Mouse (Mus musculus): ENCODE measurements around the gene Raph1.
"Not testable (repeated sequence)": the region's sequence is repeated elsewhere in the genome, so short reads cannot be mapped to it uniquely, and the experiment has no call there.

Gene Raph1

DNA sequence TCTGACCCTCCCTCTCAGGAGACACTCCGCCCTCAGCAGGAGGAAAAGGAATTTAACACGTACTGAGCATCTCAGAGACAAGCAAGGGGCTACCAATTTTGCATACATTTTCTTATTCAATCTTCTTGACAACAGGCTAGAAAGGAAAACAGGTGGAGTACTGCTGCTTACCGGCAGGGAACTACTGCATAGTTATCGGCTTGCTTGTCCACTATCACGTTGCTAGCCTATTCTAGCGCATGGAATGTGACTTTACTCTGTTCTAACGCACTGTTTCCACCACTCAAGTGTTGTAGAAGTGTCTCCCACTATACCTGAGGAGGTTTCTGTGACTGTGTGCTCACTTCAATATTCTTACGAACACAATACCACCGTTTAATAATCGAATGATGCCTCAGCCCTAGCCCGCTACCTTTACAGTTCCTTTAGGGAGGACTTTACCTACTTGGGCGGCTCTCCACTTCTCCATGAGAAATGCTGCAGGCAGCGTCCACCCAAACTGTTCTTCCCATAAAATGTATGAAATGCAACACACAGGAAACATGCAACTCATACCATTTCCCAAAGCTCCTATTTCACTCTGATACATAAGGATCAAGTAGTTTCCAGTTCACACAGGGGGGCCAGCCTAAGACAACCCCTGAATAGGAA is 1.5 kb downstream of the Raph1 start:
- in situ Hi-C loops (cut with MboI): no loop called here

DNA sequence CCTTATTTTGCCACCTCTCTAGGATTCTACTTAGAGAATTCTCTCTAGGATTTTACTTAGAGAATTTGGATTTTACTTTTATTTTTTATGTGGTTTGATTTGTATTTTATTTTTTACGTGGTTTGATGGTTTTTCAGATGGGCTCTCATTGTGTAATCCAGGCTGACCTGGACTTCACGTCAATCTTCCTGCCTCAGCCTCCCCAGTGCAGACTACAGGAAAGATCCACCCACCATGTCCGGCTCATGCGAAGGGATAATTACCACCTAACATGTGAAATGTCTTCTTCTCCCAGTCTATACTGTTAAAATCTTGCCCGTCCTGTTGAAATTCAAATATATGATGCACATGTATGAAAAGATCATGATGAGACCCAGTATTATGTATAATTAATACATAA is 2.2 kb downstream of the Raph1 start:
- in situ Hi-C loops (cut with MboI): no loop called here

DNA sequence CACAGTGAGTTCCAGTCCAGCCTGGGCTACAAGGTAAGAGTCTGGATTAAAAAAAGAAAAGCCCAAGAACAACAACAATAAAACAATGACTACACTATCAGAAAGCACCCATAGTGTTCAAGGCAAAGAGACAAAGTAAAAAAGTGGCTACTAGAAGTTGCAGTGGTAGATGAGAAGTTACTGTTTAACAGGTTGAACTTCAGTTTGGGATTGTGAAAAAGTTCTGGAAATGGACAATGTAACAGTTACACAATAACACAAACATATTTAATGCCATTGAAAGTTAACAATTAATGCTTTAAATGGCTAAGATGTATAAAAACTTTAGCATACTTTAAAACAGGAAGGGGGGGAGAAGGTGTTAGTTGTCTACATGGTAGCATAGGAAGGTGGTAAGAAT is 3.9 kb downstream of the Raph1 start:
- in situ Hi-C loops (cut with MboI): no loop called here

DNA sequence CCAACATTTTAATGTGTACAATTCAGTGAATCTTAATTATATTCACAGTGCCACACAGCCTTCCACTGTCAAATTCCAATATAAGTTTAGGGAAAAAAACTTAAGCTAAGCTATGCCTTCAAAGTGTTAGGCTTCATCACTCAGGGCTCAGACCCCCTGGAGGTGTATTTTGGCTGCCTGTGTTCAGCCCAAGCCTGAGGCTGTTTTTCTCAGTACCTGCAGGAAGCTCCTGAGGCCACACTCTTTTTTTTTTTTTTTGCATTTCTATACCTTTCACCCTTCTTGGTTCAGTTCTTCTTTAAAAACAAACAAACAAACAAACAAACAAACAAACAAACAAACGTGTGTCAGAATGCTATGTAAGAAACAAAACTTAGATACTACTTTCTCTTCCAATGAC is 23.2 kb downstream of the Raph1 start:
- in situ Hi-C loops (cut with MboI): no loop called here

DNA sequence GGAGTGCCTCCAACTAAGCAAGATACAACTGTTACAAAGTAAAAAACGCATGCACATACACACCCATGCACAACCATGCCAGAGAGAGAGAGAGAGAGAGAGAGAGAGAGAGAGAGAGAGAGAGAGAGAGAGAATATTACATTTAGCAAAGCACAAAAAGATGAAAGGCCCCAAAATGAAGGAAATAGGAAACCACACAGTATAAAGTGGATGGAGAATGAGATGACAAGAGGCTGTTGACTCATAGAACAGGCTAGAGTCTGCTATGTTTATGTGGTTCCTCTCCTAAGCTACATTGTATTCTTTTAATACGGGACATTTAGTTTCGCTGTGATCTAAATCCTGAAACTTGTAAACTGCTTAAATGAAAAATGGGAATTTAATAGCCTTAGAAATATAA is 27.6 kb downstream of the Raph1 start:
- in situ Hi-C loops (cut with MboI): no loop called here

DNA sequence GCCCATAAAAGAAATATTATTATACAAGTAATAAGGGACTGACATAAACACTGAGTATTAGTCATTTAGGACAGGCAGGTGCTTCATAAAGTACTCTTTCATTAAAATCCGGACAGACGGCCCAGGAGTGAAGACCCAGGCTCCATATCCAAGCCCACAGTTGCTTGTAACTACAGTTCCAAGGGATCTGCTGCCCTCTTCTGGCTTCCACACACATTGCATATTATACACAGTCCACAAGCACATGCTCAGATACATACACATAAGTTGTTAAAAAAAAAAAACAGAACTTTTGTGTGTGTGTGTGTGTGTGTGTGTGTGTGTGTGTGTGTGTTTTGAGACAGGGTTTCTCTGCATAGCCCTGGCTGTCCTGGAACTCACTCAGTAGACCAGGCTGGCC is 32.0 kb downstream of the Raph1 start:
- in situ Hi-C loops (cut with MboI): no loop called here

DNA sequence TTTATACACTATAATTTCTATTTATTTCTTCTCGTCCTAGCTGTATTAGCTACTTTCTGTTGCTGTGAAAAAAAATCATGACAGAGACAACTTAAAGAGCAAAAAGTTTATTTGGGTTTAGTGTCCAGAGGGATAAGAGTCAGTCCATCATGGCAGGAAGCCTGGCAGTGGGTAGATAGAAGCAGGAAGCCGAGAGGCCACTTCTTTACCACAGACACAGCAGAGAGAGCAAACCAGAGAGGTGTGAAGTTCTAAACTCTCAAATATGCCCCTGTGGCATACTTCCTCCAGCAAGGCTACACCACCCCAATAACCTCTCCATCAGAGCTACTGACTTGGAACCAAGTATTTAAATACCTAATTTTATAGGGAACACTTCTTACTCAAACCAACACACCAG is 36.3 kb downstream of the Raph1 start:
- in situ Hi-C loops (cut with MboI): no loop called here

DNA sequence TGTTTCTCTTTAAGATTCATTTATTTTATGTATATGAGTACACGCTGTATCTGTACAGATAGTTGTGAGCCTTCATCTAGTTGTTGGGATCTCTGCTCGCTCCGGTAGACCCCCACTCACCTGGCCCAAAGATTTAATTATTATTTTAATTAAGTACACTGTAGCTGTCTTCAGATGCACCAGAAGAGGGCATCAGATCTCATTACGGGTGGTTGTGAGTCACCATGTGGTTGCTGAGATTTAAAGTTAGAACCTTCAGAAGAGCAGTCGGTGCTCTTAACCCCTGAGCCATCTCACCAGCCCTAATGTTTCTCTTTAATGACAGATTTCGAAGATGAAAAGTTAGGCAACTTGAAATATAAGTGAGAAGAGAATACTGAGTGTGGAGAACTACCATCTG is 36.8 kb downstream of the Raph1 start:
- in situ Hi-C loops (cut with MboI): no loop called here

DNA sequence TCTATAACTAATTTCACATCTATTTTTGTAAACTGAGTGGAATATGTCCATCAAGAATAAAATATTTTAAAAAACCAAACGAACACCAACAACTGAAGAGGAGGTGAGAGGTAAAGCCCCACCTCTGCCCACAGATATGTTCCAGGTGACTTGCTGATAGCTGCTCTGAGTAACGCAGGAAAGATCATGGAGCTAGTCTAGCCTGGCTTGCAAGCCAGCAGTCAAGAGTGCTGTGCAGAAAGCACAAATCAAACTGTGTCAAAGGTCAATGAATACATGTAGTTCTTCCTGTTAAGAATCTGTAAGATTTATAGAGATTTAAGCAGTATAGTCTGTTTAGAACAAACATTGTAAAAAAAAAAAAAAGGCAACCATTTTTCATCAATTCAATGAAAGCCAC is 56.3 kb downstream of the Raph1 start:
- in situ Hi-C loops (cut with MboI): no loop called here

DNA sequence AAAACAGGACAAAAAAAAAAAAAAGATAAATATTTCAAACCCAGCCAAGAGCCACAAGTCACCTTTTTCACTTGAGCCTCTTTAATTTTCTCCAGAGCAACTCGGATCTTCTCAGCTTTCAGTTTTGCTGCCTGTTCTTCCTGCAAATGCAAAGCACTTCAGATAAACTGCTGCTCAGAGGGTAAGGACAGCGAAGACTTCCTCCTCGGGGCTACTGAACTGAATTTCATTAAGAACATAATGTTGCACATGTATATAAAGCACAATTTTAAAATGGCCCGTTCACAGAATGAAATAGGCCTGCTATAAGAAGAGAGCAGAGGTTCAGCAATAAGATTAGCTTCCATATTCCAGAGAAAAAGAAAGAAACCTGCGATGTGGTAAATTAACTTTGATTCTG is 63.4 kb downstream of the Raph1 start:
- in situ Hi-C loops (cut with MboI): no loop called here

DNA sequence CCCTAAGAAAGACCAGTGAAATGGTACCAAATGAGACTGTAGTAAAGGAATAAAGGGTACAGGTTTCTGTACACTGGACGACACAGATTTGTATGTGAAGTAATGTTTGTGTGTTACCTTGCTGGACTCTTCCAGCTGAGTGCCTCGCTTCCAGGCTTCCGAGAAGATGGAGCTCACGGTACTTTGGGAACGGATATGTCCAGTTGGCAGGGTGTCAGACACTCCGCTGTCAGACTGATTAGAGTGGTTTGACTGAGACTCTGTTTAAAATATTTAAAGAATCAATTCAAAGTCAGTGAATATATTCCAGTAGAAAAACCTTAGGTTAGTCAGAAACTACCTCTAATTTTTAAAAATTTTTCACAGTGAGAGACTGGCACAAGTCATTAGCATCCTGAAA is 73.5 kb downstream of the Raph1 start:
- in situ Hi-C loops (cut with MboI): no loop called here

DNA sequence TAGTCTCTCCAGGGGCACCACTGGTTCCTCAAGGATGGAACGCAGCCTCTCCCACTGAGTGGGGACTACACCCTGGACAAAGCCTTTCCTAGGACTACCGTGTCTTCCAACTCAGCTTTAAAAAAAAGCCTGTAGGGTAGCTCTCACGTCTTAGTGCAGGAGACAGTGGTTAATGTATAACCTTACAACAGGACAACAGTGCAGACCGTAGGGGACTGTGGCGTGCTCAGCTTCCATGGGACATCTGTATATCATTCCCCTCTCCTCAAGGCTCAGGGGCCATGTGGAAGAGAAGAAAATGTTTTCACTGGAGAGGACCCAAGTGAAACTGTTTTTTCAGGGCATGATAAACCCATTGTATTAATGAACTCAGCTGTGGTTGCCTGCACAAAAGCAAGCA is 74.5 kb downstream of the Raph1 start:
- in situ Hi-C loops (cut with MboI): no loop called here

DNA sequence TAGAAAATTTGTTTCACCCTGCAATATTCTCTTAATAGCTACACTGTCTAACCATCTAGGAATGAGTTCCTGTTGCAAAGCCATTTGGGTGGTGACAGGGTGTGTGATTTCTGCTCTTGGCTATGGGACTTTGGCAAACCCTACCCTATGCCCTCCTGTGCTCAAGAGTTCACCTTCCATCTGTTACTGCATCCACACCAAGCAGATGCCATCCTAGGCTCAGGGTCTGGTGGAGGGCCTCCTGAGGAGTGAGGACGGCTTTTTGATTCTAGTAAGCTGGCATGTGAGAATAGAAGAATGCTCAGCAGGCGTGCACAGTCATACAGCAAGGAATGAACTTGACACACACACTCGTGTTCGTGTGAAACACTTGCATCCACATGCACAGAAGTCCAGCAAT is 76.4 kb downstream of the Raph1 start:
- in situ Hi-C loops (cut with MboI): no loop called here

DNA sequence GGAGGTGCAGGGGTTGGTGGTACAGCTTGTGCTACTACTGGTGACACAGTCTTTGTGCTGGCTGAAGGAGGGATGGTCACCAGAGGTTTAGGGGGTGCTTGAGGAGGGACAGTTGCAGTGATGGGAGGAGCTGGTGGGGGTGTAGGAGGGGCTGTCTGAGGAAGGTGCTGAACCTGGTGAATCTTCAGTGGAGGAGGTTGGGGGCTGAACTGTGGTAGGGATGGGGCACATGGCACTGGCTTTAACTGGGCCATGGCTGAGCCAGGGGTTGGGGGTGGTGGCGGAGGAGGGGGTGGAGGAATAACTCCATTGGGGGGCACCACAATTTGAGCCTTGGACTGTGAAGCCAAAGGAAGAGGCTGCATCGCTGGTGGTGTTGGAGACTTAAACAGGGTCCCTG is 77.2 kb downstream of the Raph1 start:
- in situ Hi-C loops (cut with MboI): no loop called here

DNA sequence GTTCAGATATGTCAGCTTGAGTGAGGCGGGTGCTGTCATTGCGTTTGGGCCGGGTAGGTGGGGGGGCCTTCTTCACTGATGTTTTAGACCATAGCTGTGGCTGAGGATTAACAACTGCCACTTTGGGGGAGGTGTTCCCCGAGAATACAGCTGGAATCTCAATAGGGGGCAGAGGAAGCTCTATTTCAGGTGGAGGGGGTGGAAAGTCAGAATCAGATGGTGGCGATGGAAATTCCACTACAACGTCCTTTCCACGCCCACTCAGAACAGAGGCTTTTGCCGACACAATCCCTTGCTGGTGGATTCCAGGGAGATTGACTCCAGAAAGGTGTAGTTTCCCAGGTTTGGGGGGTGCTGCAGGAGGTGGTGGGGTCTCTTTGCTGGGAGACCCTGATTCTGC is 78.3 kb downstream of the Raph1 start:
- in situ Hi-C loops (cut with MboI): no loop called here

DNA sequence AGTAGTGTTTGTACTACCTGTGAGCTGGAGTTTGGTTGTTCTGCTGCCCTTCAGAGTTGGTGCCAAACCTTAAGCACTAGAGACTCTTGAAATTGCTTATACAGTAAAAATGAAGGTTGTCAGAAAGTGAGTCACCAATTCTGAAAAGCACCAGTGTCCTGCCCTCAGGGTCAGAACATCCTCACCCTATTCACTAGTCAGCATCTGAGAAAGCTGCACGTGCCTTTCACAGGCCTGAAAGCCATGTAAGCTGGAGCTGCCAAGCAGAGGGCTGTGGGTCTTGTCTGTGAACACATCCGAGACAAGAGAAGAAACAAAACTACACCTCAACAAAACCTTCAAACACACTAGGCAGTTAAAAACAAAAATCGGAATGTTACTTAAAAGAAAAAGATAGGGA is 81.3 kb downstream of the Raph1 start:
- in situ Hi-C loops (cut with MboI): no loop called here

DNA sequence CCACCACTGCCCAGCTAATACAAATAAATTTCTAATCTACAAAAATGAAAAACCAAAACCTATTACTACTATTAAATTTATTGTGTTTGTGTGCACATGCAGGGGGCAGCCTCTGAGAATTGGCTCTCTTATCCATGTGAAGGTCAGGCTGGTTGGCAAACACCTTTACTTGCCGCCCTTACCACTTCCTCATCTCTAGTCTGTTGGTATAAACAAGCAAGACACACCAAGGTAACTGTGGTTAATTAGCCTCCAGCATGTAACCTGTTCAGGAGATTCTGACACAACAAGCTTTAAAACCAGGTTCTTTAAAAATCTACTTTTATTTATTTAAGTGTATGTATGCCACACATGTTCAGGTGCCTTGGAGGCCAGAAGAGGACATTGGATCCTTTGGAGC is 84.0 kb downstream of the Raph1 start:
- in situ Hi-C loops (cut with MboI): no loop called here

DNA sequence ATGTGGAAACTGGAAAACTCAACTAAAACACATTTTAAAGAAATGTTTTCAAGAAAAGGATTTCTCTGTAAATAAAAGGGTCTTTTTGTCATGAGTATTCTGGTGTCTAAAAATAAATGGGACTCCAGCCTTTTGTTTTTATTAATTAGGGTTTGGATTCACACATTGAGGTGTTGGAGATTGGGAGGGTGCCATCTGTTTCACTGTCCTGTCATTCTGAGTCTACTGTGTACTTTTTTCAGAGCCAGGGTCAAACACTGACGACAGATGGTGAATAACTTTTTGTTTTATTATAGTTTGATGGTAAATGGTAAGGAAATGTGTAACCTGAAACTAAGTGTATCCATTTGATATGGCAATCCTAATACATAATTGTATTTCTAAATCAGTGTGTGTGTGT is 85.3 kb downstream of the Raph1 start:
- in situ Hi-C loops (cut with MboI): no loop called here

DNA sequence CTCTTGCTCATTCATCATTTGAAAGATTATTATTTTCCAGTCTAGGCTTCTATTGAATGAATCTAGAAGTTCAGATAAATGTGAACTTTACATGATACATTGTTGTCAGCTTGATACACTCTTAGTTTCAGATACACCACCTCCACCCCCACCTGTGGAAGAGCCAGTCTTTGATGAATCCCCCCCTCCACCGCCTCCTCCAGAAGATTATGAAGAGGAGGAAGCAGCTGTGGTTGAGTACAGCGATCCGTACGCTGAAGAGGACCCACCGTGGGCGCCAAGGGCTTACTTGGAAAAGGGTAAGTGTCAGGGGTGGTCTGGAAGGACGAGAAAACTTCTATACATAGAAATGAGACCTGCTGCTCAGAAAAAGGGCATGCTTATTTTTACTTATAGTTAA is 96.4 kb downstream of the Raph1 start:
- in situ Hi-C loops (cut with MboI): no loop called here

DNA sequence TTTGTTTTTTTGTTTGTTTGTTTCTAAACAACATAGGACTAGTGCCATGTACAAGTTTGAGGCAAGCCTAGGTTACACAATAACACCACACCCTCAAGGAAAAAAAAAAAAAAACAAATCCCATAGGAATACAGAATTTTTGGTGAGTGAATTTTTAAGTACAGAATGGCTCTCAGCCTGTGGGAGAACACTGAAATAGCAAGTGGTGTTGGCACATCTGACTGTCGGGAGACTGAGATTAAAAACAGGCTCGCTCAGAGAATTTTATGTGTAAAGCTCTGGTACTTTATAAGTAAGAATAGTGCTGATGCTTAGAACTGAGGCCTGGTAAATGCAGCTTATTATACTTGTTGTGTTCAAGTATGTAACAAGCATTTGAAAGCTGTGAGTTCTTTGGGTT is 97.4 kb downstream of the Raph1 start:
- in situ Hi-C loops (cut with MboI): no loop called here

DNA sequence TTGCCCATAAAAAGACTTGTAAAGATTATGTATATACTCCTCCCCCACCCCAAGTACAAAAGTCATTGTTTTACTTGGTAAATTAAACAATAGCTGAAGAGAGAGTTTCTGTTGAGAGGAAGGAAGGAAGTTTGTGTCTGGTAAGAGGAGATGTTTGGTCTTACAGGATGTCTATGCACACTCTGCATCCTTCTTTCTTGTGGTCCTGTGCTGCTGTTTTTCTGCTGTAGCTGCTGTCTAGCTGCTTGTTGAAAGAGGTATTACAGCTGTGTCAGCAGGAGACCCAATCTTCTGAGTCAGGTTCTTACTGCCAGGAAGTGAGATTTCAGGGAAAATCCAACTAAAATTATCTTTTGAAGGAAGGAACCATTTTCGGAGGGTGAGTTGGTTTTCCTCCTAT is 106.3 kb downstream of the Raph1 start:
- in situ Hi-C loops (cut with MboI): no loop called here

DNA sequence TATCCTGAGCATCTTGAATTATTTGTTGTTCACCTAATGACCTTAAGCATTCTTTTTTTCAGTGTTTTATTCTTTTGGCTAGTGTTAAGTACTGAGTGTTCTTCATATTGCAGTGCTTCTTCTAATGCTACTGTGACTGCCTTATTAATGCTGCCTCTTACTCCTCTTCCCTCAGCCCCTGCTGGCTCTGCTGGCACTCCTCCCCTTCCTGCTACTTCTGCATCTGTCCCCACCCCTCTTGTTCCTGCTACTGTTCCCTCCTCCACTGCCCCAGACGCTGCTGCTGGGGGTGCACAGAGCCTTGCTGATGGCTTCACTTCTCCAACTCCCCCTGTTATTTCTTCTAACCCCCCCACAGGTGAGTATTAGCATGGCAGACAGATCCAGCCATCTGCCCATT is 117.0 kb downstream of the Raph1 start:
- in situ Hi-C loops (cut with MboI): no loop called here

DNA sequence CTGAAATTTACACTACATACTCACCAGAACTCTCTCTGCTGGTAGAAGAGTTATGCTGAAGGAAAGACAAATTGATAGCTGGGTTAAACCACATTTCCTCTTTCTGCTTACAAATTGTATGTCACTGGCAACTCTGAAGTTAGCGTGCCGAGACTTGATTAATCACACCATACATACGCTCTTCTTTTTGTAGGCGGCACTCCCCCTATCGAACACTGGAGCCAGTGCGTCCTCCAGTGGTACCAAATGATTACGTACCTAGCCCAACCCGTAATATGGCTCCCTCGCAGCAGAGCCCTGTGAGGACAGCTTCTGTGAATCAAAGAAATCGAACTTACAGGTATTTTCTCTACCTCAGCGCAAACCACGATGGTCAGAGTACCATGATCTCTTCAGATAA is 119.8 kb downstream of the Raph1 start:
- in situ Hi-C loops (cut with MboI): no loop called here

DNA sequence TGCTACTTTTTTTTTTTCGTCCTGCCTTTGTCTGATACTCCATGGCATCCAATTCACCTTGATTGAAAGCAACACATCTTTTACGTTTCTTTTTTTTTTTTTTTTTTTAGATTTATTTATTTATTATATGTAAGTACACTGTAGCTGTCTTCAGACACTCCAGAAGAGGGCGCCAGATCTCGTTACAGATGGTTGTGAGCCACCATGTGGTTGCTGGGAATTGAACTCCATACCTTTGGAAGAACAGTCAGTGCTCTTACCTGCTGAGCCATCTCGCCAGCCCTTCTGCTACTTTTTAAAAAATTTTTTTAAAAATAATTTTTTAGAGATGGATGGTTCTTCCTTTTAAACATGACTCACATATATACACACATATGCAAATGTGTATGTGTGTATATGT is 125.5 kb downstream of the Raph1 start:
- in situ Hi-C loops (cut with MboI): not testable (repeated sequence)

DNA sequence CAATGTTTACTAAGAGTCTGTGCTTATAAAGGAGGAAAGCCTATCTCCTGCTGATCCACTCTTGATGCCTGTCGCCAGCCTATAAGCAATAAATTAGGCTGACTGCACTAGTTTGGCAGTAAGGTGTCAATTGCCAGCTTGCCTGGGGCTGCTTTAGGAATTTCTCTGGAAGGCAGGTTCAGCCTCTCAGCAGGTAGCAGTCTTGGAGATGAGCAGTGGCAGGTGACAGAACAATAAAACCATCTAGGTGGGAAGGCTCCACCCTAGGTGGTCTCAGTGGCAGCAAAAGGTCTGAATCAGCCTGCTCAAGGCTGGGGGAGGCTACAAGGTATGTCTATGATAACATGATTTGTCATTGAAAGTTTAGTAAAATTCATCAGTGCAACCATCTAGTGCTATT is 134.4 kb downstream of the Raph1 start:
- in situ Hi-C loops (cut with MboI): no loop called here

Measured in mature B cell (primary cell).